Mouse (Mus musculus) frontal cortex, postnatal 10 days (tissue): ENCODE results near the gene Sugct.

Experiments used
- DNase-seq, 2 experiments: peaks; one replicate each; pipeline ENCODE4 v3.0.0; 2022; ENCODE audit warnings: low spot score in 2 of 2, mixed read lengths in 1 of 2

Gene Sugct

DNA sequence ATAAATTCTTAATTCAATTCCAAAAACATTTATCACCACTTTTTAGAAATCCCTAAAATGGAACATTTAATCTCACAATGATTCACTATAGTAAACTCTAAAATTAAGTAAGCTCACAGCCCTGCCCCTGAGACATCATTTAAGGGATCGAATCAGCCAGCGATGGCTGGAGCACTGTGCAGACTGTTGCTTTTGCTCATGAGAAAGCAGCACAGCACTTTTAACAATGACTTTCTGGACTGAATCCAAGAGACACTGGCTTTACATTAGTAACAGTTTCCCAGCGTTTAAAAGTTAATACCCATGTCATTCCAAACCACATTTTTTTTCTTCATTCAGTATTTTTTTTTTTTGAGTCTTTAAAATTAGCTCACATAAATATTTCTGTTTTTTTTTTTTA lies 398.9 kb downstream of the Sugct start:
- no peak for DNase-seq

- no peak for DNase-seq
These were observed 404.3 kb downstream of the Sugct start for GRCm38 (mm10) chr13:17291057-17291456.

DNA sequence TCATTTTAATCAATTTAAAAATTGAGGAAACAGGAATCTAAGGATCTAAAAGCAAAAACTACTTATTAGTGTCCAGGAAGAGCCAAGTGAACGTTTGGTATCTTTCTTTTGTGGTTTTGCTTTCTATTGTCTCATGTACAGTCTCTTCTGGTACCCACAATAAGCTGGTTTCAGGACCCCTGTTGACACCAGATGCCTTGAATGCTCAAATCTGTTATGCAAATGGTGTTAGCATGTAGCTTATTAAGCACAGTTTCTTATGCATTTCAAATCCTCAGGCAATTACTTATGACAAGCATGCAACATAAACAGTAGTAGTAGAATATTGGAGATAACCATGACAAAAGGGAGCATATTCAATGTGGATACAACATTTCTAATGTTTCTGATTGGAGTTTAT lies 407.0 kb downstream of the Sugct start:
- no peak for DNase-seq

GRCm38 (mm10) chr13:17245936-17246335 lies 449.4 kb downstream of the Sugct start:
- DNase-seq: no peak

GRCm38 (mm10) chr13:17216524-17216923 lies 478.8 kb downstream of the Sugct start:
- no peak for DNase-seq

GRCm38 (mm10) chr13:17212681-17213080 lies 482.7 kb downstream of the Sugct start:
- no peak for DNase-seq

DNA sequence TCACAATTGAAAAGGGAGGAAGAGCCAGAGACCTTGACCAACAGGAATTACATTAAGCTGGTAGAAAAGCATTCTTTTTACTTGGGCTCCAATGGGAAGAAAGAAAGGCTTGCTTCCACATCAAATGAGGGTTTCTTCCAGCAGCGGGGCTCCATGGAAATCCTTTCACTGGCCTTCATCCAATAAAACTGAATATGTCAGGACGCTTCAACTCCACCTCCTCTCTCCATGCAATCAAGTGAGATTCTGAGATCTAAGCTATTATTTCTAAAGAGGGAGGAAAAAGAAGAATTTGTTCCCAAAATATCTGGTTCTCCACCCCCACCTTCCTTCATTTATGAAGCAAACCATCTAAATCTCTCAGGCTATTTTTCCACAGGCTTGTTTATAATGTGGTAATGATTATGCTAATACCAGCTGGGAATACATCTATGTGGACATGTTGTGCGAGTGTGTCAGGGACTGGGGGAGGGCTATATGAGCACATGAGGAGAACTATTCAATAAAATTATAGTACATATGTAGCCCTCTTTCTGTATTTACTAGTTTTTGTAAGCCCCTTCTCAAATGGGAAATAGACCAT lies 505.1 kb downstream of the Sugct start:
- no peak for DNase-seq

DNA sequence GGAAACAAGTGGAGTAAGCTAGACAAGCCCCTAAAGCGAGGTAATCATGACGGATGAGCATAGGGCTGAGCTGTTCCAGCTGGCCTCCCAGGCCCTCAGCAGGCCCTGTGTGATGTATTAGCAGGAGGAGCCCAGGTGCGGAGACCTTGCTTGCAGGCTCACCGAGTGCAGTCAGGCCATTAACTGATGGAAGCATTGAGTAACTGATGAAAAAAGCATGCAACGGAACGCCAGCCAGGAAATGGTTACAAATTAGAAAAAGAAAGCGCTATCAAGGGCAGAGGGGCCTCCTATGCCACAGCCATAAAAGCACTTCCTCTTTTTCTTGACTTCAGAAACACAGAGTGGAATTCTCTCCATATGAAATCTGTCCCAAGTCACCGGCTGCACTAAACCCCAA lies 510.1 kb downstream of the Sugct start:
- no peak for DNase-seq

GRCm38 (mm10) chr13:17165917-17166316 lies 529.4 kb downstream of the Sugct start:
- DNase-seq: no peak

GRCm38 (mm10) chr13:17164721-17165120 lies 530.6 kb downstream of the Sugct start:
- no peak for DNase-seq

DNA sequence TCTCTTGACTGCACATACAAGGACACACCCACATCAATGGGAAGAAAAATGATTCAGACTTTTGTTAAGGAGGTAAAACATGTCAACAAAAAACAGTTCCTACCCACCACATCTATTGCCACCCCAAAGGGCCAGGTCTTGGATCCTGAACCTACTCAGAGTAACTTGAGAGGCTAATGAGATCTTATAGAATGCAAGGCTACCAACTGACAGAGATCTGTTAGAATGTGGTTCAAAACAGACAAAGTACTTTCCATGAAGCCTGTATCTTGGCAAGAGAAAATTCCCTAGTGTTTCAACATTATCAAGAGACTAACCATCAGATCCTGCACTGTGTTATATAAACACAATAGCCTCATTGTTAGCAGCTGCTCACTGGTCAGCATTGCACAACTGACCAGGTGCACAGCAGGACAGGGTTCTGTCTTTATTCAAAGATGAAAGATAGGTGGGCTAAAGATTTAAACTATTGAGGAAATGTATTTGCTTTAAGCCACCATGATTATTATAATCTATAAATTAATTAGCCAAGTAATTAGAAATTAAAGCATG lies 548.8 kb downstream of the Sugct start:
- DNase-seq: no peak

DNA sequence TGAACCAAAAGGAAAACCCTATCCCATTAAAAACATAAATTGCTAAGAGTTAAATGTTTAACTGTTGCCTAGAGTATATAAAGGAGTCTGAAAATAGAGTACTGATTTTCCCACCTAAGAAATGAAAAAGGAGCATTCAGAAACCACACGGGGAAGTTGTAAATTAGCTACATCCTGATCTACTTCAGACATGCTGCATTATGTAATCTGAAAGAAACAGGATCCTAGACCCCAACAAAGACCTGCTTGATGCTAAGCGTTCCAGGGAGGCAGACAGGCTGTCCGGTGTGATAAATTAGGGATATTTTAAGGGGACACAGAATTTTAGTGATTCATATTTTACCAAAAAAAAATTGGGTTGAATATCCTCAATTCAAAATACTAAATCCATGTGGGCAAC lies 579.3 kb downstream of the Sugct start:
- no peak for DNase-seq

DNA sequence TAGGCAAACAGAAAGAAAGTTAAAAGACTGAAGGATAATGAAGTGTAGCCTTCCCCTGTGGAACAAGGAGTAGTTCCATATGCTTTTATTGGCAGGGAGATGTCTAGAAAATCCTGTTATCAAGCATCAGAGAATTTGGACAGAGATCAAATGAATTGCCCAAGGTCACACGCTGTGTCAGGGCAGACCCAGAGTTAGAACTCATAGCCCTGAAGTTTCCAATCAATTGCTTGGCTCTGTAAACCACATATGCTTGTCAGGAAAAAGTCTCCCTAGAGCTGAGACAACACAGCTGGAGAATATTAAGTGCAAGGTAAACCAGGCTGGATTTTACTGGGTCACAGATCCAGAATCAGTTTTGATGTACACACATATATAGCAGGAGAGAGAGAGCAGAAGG lies 593.0 kb downstream of the Sugct start:
- no peak for DNase-seq

GRCm38 (mm10) chr13:17086547-17086946 lies 608.8 kb downstream of the Sugct start:
- DNase-seq: no peak

- no peak for DNase-seq
These were observed 609.2 kb downstream of the Sugct start for GRCm38 (mm10) chr13:17086146-17086545.

- DNase-seq: no peak
These were observed 610.2 kb downstream of the Sugct start for GRCm38 (mm10) chr13:17084946-17085852.

DNA sequence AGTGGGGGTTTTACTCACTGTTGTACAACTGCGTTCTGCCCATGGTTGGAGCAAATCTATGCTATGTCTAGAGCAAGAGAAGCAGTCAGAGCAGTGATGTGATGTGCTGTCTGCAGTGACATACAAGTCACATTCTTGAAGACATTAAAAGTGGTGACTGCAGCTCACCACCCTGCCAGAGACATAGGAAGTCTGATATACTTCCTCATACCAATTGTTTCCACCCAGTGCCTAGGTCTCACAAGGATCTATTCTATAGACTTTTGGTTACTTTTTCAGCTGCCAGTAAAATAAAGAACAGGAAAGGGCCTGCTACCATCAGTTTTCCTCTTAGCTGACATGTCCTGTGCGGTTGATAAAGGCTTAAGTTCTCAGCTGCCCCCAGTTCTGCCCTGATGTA lies 613.7 kb downstream of the Sugct start:
- no peak for DNase-seq

DNA sequence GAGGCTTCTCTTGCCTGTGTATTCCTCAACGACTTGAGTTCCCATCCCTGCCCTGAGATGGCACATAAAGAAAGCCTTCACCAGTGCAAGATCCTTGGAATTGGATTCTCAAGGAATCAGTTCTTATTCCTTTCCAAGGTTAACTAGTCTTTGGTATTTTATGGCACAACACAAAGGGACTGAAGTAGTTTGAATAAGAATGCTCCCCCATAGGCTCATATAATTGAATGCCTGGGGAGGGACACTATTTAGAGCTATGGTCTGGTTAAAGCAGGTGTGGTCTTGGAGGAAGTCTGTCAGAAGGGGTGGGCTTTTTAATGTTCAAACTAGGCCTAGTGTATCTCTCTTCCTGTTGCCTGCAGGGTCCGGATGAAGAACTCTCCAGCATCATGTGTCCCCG lies 629.8 kb downstream of the Sugct start:
- DNase-seq: no peak

GRCm38 (mm10) chr13:17056650-17057049 lies 638.7 kb downstream of the Sugct start:
- no peak for DNase-seq

DNA sequence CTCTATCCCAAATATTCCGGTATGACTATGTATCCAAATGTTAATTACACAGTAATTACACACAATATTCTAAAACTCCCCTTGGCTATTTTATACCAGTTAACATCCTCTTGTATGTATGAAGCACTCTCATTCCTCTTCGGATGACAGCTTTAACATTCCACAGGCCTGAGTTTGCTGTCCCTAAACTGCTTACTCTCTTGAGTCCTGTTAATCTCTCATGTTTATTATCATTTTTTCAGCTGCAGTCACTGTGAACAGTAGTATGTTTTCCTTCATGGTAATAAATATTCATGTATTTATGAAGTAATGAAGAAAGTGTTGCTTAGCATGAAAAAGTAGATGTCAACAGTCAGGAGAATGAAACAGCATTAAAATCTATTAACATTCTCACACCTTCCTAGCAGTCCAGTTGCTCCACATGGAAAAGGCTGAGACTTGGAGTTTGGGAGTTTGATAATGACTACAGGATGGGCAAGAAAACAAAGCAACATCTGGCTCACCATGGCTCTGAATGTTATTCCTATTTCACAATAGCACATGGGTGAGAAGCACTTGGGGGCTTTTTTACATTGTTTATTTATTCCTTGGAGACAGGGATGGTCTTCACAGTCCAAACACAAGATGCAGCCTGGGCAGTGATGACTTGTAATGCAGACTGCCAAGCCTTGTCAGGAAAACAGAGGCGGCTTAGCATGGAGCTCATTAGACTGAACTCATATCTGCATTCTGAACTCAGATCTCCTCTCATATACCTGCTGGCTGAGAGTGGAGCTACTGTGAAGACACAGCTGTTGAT lies 651.7 kb downstream of the Sugct start:
- DNase-seq: no peak

DNA sequence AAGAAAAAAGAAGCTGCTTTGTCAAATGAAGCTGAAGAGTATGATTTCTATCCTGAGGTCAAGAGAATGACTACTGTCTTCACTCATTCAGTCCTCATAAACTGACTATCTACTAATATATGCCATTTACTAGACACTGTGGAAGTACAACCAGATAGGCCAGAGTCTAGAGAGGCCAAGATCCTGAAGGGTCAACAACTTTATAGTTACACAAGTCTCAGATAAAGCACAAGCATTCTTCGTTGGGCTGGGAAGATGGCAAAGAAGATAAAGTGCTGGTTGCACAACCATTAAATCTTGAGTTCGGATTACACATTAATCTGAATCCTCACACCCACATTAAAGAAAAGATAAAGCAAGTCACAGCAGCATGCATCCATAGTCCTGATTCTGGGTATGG lies 653.0 kb downstream of the Sugct start:
- DNase-seq: no peak

- DNase-seq: no peak
These were observed 655.6 kb downstream of the Sugct start for GRCm38 (mm10) chr13:17039727-17040126.
